Mouse (Mus musculus): ENCODE measurements at regions not wholly inside any gene's neighbourhood (a gene's known extent, or its start where the extent isn't known, plus 50 kb on each side); places are given as distances from the start of the nearest gene placed in this dataset.

DNA sequence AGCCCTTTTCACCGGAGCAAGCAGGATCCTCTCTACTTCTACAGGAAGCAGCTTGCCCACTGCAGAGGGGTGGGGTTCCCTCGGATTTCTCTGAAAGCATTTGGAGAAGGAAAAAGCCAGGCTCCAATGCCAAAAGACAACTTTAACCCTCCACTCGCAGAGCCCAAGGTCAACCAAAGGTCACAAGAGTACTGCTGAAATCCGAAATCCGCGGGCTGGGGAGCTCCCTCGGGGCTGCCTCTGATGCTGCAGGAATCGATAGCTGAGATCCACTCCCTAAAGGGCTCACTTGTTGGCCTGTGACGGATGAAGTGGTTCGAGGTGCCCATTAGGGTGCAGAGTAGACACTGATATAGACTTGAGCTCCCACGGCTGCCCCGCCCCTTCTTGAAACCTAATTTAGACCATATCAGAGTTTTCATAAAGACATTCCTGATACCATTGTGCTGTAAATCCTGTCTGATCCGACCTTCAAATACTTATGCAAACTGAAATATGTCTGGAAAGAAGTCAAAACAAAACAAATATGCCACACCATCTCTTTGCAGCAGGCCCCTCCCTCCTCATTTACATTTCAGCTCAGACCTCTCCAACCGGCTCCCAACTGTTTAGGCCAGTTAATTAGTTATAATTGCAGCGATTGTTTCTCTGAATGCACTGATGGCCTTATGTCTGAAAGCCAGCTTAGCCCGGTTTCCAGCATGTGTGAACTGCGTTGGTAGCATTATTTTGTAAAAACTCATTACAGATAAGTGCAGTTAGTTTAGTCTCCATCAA lies 170.8 kb upstream of the Map3k1 start:
- no peak for DNase-seq (ENCODE audit: low spot score)

DNA sequence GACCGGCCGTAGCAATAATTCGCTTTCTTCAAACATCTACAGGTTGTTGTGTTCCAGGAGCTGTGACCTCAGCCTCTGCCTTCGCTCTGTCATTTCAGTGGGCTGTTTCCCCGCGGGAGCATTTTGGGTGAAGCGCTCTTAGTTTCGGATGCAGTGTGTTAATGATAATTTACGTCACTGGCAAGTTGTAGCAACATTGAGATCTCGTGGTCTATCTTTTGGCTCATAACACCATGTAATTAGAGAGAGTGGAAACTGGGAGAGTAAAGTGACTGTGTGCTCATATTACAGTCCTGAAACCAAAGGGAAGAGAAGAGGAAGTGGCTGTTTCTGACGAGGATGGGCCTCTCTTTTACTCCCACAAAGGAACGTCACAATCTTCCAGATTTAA lies 171.4 kb upstream of the Map3k1 start:
- DNase-seq (ENCODE audit: low spot score): no peak

DNA sequence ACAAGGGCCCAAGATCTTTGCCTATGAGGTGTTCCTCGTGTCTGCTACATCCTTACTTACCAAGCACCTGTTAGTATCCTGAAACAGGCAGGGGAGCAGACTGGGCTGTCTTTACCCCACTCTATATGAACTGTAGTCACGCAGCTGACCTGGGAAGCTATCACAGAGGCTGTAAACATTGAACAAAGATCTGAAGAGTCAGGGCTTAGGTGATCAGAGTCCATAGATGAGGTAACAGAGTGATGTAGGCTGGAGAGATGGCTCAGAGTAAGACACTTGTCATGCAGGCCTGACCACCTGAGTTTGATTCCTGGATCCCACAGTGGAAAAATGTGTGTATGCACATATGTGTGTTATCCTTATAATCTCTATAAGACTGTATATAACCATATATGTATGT lies 172.3 kb upstream of the Map3k1 start:
- DNase-seq (ENCODE audit: low spot score): no peak

DNA sequence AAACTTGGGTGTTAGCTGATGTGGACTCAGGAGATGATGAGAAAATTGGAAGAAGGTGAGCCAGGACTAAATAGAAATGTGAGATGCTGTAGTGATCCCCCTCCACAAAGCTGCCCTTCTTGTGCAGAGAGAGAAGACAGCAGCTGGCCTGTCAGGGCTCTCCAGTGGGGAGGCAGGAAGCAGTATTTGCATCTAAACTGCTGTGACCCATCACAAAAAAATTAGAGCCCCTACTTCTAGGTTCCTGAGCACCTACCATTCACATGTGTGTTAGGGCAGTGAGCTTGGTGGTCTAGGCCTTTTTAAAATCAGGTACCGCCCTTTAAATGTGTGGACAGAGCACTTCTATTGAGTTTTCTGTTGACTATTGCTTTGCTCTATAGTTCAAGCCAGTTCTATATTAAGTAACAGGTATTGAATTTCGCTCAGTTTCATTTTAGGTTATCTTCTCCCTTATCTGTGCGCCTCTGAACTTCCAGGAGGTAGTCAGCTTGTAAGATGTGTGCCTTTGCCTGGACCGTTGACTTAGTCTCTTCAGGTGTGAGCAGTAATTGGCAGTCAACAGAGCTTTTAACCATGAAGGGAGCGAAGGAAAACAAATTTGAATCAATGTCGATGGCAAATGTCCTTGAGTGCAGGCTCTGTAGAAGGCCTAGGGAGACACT lies 174.1 kb upstream of the Map3k1 start:
- no peak for DNase-seq (ENCODE audit: low spot score)

DNA sequence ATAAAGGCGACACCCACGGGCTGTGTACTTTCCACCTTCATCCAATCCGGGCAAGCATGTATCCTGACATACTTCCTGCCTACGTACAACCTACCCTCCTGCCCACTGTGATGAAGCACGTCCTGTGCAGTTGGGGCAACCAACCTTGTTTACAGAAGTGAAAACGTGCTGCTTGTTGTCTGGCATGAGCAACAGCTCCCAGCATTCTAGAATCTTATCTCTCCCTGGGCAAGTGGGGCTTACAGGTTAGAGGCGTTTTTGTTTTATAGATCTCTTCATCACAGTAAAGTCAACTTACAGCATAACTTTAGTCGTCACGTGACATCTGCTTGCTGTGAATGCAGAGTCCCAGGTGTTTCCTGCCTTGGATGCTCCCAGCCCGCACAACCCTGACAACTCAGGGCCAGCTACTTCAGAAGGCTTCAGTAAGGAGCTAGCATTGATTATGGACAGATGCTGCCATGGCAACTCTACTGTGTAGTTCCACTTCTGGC lies 175.3 kb upstream of the Map3k1 start:
- DNase-seq (ENCODE audit: low spot score): no peak

DNA sequence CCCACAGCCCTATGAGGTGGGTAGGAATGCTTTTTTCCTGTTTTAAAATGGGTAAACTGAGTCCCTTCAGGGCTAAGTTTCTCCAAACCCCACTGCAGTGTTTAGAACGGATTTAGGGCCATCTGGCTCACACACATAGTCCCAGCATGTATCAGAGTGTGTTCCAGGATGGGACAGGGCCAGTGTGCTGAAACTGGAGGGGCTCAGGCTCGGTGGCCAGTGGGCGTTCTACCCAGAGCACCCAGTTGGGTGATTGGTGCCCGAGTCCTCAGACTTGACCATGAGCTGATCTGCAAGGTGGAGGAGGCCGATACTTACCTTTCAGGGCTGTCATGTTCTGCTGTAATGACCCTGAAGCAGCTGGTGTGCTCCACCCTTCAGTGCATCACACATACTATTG lies 176.6 kb upstream of the Map3k1 start:
- no peak for DNase-seq (ENCODE audit: low spot score)

DNA sequence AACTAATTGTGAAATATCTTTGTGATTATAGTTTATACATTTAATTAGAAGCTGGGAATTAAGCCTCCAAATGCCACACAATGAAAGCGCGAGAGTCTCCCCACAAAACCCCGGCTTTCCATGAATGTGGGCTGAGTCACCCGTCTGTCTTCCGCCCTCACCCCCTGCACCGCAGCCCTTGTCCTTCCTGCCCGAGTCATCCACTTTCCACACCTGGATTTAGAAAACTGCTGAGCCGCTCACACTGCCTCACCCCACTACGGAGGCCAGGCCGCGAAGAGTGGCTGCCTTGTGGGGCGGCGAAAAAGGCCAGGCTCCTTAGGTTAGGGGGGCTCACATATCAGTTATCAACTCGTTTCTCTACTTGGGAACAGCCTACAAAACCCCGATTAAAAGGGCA lies 177.9 kb upstream of the Map3k1 start:
- no peak for DNase-seq (ENCODE audit: low spot score)

DNA sequence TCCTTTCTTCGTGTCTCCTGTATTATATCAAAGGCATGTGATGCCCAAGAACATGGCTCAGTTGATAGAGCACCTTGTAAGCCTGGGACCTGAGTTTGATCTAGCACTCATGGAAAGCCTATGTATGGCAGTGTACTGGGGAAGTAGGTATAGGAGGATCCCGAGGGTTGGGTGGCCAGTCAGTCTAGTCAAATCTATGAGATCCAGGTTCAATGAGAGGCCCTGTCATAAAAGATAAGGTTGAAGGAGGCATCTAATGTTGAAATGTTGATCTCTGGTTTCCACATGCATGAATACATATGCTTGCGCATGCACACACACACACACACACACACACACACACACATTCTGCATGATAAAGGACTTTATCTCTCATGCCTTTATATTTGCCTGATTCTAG lies 178.6 kb upstream of the Map3k1 start:
- no peak for DNase-seq (ENCODE audit: low spot score)

DNA sequence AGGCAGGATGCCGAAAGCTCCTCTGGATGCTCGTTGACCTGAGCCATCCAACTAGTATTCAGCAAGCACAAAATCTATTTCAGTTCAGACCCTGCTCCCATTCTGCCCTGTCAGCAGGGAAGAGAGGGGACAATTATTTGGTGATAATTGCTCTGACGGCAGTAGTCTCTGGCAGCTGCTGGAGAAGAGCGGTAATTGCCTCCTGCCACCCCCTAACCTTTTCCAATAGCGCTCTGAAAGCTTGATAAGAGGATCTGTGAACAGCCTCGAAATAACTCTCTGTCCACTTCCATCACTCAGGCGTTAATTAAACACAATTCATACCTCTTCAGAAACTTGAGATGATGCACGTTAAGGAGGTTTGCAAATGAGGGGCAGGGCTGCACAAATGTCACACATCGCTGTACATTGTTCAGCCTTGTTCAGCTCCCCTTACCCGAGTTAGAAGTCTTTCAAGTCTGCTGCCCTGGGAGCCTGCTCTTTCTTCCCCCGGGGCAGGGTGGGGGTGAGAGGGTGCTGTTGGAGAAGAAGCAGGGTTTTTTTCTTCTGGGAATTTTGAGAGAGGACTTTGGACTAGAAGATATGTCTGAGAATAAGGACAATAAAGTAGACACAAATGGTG lies 182.2 kb upstream of the Map3k1 start:
- DNase-seq (ENCODE audit: low spot score): no peak

DNA sequence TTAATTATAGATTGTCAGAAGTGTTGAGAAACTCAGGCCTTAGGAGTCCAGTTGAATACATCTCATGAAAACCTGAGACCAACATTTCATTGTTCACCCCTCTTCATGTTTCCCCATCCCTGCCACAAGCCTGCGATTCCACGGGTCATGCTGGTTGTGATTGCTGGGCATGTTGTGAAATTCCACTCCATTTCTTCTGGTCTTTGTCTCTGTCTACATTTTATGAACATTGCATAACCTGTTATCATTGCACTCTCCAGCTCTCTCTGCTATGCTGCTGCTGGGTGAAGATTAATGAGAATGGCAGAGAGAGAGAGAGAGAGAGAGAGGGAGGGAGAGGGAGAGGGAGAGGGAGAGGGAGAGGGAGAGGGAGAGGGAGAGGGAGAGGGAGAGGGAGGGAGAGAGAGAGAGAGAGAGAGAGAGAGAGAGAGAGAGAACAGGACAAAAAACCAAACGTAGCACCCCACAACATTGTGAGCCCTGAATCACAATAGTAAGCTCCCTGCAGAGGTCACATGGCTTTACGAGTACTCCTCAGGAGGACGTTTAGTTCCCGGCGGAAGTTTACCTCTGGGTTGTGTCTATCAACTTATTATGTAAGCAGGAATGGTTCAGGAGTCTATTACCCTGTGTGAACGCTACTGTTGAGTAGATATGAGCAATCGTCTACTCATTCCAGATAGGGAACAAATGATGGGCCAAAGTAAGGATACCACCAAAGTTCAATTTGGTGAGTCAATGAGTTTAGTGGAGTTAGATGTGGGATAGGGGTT lies 183.5 kb upstream of the Map3k1 start:
- DNase-seq (ENCODE audit: low spot score): no peak

DNA sequence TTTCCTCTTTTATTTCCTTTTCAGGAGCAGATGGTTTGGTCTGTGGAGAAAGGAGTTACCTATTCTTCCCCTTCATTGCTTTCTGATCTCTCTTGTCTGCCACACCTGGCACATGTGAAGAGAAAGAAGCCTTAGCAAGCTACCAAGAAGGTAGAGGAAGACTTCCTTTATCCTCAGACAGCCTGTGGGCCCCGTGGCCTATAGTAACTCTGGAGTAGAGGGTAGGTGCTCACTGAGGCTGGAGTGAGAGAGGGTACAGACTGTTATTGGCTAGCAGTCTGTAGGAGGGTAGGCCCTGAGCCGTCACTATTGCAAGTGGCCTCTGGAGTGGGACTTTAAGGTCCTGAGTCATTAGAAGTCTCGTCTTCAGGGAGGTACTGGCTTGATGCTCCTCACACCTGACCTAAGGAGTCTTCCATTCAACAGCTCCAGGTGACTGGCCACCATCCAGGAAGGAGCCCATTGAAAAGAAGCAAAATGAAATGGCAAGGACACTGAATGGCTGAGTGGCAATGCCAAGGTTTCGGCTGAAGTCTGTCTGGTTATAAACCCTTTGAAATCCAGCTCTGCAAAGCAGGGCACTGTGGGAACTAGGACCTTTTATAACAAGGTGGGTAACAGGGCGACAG lies 186.2 kb upstream of the Map3k1 start:
- no peak for DNase-seq (ENCODE audit: low spot score)

DNA sequence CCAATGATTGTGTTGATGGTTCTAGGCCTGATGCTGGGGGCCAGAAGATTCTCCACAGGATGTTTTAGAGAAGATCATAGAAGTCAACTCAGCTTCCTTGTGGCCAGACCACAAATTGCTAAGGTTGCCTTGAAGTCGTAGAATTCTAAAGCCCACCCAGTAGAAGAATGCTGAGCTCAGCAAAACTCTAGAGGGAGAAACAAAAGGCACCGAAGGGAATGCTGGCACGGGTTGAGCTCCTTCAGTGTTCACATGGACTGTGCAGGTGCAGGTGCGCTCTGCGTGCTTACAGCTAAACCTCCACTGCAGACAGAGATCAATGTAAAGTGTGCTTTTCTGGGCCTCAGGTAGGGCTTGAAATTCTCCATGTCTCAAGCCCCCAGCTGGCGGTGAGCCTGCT lies 186.9 kb upstream of the Map3k1 start:
- DNase-seq (ENCODE audit: low spot score): no peak

DNA sequence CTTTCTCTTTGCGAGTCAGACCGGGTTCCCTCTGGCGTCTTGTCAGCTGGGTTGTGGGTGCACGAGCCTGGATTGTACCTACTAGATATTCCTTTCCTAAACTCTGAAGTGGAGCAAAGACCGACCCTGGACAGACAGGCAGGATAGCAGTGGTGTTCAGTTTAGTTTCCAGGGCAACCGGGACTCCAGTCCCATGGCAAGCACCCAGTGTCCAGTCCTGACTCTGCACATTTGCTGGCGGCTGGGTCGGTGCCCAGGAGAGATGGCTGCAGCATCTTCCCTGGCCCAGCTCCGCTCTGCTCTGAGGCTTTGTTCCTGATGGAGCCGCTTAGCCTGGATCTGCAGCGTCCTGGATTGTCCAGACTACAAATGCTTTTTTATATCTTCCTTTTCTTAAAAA lies 188.1 kb upstream of the Map3k1 start:
- no peak for DNase-seq (ENCODE audit: low spot score)

DNA sequence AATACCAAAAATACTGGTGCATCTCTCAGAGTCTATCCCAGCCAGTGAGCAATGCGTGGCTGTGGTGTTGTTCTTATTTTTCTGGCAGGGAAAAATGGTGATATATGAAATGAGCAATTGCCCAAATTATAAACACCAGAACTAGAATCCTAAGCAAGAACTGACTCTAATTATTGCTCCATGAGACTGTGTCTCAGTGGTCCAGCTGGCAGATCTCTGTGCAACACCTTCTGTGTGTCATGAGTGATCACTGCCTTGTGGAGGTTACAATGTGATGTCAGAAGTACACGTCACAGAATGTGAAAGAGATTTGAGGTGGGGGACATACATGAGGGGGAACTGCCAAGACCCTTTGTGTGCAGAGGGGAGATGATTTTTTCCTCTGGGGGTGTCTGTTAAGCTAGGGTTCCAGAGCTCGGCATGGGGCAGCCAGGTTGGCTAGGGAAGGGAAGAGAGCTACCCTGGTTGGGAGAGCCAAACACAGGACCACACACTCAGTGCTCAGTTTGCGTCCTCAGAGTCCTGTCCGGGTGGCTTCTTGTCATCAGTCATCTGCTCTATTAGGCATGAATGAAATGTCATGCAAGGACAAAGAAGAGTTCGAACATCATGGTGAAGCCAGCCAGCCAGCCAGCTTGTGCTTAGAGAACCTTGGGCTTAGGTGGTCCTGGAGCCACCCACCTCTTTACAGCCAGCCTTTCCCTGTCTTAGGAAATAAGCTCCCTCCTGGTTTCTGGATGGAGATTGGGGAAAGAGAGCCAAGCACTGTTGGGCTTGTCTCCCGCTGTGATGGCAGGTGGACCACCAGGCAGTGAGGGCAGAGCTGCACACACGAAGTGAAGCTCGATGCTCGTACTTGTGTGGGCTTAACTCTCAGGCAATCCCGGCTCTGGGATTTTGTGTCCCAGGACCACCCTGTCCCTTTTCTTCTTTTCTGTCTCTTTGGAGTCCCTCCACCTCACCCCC lies 189.5 kb upstream of the Map3k1 start:
- DNase-seq (ENCODE audit: low spot score): no peak

DNA sequence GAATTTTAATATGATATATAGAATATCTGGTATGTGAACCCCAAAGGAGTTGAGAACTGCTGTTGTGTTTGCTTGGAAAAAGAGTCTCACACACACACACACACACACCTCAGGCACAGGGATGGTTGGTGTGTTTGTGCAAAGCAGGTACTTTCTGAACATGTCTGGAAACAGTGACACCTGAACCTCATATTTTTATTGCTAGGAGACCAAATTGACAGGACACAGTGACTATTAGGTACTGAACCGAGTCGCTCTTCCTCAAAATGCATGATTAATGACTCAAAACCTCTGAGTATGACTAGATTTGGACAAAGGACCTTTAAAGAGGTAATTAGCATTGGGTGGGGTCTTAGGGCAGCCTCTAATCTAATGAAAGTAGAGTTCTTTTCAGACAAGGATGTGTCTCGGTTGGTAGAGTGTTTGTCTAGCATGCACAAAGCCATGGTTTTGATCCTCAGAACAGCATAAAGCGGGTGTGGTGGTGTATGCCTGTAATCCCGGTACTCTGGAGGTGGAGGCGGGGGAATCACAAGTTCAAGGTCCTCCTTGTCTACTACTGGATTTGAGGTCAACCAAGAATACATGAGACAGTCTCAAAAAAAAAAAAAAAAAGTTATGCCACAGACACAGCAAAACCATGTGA lies 191.0 kb upstream of the Map3k1 start:
- no peak for DNase-seq (ENCODE audit: low spot score)

DNA sequence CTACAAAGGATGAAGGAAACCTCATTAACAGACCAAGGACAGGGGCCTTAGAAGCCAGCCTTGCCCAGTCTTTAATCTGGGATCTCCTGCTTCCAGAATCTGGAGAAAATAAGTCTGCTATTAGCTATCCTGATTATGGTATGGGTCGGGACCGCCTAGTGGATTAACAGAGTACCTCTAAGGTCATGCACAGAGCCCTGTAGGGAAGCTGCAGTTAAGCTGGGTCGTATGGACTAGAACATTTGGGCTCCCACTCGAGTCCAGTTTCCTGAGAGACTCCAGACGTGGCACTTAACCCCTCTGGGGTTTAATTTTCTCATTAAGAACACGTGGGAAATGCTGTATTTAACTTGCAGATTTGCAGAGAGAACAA lies 191.5 kb upstream of the Map3k1 start:
- no peak for DNase-seq (ENCODE audit: low spot score)

DNA sequence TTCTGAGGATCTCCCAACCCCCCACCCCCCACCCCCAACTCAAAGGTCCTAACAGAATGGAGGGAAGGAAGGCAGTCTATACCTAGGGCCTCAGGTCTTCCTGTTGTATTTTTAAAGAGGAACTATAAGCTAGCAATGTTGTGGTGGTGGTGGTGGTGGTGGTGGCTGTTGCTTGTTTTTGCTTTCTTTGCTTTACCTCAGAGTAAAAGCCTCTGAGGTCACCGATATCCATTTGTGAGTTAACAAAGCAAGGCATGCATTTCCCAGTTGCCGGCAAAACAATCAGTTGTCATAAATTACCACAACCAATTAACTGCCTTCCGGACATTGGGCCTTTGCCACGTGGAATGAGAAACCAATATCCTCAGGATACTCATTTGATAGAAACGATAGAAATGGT lies 191.9 kb upstream of the Map3k1 start:
- DNase-seq (ENCODE audit: low spot score): no peak

DNA sequence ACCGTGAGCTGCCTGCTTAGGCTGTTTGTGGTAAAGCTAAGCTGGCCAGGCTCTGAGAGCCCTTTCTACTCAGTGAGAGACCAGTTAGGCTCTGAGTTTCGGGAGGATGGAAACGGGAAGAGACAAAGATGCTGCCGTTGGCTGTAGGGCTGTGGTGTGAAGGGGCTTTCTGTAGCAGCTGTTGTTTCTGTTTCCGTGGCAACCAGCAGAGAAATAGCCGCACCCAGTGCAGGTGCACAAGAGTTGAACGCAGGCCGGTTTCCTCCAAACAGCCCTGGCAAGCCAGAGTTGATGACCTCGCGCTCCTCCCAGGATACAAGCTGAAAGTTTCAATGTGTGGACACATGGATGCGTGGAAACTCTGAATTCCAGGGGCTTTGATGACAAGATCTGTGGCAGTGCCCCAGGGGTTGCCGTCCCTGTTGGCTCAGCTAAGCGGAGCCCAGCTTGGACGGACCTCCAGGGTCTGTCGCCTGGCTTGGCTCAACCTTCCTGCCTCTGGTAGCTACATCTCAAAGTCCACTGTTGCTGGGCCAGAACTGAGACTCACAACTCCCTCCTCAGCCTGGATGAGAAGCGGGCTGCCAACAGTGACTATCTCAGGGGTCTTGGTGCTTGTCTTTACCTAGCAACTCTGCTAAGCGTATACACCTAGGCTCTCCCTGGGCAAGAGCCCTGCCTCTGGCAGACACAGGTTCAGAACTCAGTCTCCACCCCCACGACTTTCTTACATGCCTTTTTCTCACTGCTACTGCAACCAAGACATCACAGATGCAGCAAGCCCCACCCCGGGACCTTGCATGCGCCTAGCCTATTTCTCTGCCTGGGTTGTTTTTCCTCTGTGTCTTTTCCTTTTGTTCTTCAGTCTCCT lies 192.6 kb upstream of the Map3k1 start:
- no peak for DNase-seq (ENCODE audit: low spot score)

DNA sequence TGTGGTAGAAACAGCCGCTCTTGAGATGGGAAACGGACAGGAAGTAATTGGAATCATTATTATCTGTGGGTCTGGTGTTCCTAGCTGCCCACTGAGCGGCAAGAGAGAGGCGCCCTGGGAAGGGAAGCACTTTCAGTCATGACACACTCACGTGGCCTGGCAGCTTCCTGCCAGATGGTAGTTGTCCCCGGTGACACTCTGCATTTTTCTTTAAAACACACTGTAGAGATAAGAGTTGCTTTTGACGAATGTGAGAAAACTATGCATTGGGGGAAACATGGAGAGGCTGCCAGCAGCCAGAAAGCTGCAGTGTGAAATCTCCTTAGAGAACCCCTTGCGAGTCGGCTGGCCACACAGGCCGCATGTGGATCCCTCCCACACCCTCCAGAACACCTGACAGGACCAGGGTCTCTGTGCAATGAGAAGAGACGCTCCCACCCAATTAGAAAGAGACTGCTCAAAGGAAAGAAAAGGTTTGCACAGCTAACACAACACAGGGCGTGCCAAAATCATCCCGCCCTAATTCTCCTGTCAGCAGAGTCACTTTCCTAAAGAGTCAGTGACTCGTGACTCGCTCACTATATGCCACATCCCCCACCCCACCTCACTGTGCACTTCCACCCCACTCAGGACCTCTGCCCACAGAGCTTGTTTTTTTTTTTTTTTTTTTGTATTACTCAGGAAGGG lies 194.0 kb upstream of the Map3k1 start:
- no peak for DNase-seq (ENCODE audit: low spot score)
